Mouse (Mus musculus) cerebellum, adult 9-11 months (tissue): ENCODE results near the gene Tekt1.

Experiments used
- DNase-seq: peaks from one replicate; pipeline ENCODE4 v3.0.0; 2022

The Tekt1 gene

GRCm38 (mm10) chr11:72362347-72362741 lies at the start of gene Tekt1:
Tekt1 (minus strand) TSS chr11:72362442.
- DNase-seq: no peak

DNA sequence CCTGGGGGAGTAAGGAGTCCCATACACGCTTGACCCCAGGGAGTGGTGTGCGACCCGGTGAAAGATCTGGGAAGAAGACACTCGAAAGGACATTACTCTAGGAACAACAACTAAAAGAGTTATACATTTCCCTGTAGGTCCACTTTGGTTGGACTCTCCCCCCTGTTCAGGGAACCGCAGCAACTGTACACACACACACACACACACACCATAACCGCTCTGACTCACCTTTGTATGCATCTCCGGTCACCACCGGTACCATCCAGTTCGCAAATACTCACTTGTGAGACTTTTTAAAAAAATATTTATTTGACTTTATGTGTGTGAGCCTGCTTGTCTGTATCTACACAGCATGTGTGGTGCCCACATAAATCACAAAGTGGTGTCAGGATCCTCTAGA lies 49.7 kb upstream of the Tekt1 start:
- no peak for DNase-seq

- DNase-seq: no peak
Observed at GRCm38 (mm10) chr11:72411093-72411921, 49.1 kb upstream of the Tekt1 start, which contains the start of gene Smtnl2. Smtnl2 (minus strand) TSS chr11:72411713.

DNA sequence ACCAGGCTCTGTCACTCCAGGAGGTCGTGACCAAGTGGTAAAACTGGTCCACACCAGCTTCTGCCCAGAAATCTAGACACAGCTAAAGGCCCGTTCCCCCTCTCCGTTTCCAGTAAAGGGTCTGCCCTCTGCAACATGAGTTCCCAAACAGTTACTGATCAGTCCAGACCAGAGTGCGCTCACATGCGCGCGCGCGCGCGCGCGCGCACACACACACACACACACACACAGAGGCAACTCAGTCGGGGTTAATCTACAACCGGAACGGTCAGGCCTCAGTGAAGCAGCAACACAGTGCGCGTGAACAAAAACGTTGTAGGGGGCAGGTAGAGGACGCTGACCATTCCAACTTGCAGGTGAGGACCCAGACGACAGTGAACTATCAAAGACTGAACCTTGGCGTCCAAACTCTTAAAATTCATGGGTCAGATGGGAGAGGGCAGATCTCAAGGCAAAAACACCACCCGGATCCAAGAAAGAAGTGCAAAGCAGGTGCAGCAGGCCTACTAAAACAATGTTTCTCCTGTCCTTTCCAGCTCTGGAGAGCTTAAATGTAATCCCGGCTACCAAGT lies 48.4 kb upstream of the Tekt1 start:
- no peak for DNase-seq

DNA sequence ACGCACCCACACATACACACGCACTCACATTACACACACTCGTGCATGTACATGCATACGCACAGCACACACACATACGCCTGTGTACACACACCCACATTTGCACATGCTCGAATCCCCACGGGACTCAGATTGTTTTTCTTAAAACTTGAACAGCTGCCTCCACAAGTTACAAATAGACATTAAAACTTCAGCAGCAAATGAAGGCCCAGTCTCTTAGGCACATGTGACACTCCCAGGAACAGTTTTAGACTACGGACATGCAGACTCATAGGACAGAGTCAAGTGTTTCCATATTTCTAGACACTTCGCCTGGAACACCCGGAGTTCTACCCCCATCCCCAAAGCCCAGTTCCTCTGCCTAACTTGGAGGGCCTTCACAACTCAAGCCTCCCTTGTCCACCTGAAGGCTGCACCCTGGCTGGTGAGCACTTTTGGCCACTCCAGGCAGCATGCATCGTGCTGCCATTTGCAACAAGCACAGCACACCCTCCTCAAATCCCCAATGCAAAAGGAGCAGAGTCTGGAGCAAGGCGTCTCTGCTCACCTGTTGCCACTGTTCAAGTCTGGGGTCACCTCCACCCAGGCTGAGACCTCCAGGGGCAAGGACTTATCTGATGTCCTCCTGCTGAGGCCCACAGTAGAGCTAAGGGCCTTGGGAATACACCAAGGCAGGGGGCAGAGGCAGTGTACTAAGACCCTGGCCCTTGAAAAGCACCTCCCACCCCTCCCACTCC lies 47.6 kb upstream of the Tekt1 start:
- no peak for DNase-seq

GRCm38 (mm10) chr11:72408451-72409170 lies 46.4 kb upstream of the Tekt1 start:
- DNase-seq: no peak

DNA sequence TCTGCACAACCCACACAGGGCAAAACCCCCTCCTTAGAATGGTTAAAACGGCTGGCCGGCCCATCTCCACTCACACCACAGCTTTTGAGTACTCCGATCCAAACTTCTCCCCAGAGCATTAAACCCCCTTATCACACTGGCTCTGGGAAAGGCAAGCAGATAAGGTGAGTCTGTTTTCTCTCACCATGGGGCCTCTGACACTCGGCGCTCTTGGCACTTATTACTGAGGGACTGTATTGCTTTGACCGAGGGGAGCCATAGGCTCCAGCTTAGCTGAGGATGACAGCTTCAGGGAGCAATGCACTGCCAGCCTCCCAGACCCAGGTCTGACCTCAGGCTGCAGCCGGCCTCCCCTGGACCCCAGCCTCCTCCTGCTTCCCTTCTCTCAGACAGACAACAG lies 45.3 kb upstream of the Tekt1 start:
- no peak for DNase-seq

- no peak for DNase-seq
Observed at GRCm38 (mm10) chr11:72407081-72407480, 44.8 kb upstream of the Tekt1 start.

DNA sequence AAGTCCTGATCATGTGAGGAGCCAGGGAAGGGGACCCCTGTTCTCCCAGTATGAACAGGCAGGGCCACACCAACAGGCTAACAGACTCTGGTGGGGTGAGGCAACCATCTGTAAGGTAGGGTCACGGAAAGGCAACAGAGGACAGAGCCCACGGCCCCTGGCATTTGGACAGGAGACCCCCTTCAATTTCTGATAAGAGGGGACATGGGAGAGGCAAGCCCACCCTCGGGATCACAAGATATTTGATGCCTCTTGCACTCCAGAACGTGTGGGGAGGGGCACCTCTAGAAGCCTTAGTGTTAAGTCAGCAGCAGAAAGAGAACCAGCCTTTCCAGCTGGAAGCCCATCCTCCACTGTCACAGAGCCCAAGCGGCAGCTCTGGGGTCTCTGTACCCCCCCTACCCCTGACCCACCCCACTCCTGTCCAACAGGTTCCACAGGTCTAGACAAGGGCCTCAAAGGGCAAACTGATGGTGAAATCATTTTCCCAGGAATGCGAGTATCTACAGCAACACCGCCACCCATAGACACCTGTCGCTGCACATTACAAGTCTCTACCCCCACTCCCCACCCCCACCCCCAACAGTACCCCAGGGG lies 43.9 kb upstream of the Tekt1 start:
- DNase-seq: no peak

GRCm38 (mm10) chr11:72405532-72405931 lies 43.3 kb upstream of the Tekt1 start:
- DNase-seq: no peak

DNA sequence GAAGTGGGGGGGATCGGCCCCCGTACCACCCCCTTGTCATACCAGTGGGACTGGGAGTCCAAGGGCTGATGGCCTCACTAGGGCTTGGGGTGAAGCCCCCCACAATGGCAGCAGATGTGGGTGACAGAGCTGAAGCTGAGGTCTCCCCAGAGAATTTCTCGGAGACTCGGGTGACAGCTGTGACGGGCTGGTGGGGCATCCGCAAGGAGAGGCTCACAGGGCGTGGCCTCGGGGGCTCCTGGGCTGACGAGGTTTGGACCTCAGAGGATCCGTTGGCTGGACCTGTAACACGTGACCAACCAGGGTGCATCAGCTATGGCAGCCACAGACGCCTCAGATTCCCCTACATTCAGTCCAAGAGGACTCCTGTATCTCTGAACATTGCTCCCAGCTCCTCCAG lies 40.7 kb upstream of the Tekt1 start:
- DNase-seq: no peak

DNA sequence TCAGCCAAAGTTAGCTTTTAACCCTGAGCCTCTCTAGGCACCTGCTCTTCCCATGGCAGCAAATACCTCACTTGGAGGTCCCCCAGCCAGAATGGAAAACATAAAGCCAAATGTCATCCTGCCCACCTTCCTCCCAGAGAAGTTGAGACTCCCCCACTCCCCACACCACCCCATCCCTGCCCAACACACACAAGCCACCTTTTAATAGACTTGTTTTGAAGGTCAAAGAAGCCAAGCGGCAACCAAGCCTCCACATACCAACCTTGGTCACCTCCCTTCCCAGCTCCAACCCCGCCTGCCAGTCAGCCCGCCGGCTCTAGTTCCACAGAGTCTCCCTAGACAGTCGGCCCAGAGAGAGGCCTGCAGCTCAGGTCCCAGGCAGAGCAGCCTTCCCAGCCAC lies 39.8 kb upstream of the Tekt1 start:
- DNase-seq: no peak

- no peak for DNase-seq
Observed at GRCm38 (mm10) chr11:72401068-72401467, 38.8 kb upstream of the Tekt1 start.

DNA sequence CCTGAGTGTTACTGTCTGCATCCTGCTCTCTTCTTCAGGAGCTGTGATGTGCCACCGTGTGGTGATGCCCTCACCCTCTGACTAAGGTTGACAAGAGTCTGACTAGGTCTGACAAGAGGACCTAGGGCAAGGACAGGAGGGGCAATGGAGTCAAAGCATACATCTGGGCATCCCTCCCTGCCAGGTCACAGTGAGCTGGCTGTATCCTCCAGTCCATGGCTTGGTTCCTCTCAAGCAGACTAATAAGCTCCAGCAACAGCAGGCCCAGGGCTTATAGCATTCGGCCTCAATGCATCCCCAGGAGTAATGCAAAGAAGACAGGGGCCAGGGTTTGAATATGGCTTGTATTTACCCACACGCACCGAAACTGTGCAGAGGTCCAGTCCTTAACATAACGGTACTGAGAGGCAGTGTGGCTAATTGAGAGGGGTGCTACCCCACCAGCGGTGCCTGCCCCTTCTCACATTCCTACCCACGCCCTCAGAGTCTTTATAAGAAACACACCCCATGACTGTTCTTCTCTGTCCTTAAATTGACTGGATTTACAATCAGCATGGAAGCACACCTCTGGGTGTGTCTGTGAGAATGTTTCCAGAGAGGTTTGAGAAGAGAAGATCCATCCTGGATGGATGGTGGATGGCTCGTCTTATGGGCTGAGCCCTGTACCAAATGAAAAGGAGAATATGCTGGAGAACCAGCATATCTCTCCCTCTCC lies 35.7 kb upstream of the Tekt1 start:
- DNase-seq: no peak

DNA sequence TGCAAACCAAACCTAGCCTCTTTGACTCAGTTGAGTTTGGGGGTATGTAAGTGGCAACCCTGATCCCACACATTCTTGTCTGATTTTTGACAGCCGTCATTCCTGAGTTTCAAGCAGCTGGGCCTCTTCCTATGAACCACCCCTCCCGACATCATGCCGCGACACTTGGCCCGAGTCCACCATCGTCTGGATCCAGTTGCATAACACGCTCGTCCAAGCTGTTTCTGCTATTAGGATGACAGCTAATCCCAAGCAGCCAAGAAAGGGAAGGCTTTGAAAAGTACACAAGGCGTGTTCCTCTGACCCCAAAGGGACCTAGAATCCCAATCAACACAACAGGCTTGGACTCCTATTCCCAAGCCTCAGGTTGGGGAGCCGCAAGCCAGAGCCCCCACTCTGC lies 34.8 kb upstream of the Tekt1 start:
- DNase-seq: no peak

DNA sequence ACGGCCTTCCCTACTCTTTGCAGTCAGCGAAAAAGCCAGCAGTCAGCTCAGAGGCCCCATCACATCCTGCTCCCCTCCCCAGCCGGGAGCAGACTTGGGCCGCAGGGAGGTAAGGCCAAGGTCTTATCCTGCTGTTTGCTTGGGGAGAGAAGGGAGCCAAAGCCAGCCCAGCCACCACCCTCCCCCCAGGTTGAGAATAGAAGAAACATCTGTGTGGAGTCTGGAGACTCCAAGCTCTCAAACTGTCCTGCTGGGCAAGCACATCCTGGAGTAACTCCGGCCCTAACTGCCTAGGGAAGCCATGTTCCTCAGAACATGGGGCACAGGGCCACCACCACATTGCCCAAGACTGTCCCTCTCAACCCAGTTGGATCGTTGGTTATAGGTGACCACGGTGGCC lies 34.4 kb upstream of the Tekt1 start:
- no peak for DNase-seq

DNA sequence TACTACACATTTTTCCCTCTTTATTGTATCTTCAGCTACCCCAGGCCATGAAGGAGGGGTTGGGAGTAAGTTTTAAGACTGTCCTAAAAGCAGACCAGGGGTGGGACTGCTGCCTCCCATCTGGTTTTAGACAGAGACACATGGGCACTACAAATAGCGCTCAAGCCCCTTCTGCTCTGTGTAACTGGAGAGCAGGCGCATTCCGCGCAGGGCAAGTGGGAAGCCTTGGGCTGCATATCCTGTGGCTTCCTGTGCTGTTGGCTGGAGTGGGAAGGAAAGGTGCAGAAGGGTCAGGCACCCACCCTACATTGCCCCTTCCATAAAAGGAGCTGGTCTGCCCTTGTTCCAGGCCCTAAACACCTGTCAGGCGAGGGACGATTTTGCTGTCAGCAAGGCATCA lies 33.4 kb upstream of the Tekt1 start:
- no peak for DNase-seq

DNA sequence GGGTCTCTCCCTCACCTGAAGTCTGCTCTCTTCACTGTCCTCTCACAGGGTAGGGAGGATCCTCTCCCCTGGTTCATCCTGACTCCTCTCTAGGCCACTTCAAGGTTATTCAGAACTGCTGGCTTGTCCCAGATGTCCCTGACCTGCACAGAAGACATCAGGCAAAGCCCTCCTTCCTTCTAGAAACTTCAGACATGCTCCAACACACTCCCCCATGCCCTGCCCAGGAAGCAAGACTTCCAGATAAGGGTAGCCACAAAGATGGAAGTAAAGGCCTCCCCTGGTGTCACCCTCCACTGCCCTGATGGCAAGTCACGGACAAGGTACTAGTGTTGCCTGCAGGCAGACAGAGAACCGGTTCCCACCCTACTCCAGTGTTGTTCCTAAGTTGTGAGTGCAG lies 32.5 kb upstream of the Tekt1 start:
- DNase-seq: no peak

- no peak for DNase-seq
Observed at GRCm38 (mm10) chr11:72393669-72394068, 31.4 kb upstream of the Tekt1 start.

DNA sequence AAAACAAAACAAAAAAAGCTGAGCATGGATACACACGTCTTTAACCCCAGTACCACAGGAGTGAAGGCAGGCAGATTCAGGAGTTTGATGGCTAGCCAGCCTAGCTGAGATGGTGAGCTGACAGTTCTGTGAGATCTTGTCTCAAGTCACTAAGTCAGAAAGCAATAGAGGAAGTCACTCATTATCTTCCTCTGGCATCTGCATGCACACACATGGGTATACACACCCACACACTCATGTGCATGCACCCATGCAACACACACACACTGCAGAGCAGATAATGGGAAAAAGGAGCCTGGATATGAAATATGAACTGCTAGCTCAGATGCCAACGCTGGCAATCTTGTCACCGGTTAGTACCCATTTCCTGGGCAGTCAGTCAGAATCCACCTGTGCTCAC lies 31.0 kb upstream of the Tekt1 start:
- DNase-seq: no peak

- DNase-seq: no peak
Observed at GRCm38 (mm10) chr11:72391181-72391580, 28.9 kb upstream of the Tekt1 start.
